Mouse (Mus musculus) thymus, adult 2 months (tissue): ENCODE data around the gene Ndufb10. TPM values are rescaled to one million over a fixed set of nuclear protein-coding genes. Genes with fewer than 3 reads are reported as not detected.

ENCODE experiments used
- DNase-seq: peaks from one replicate; pipeline ENCODE4 v3.0.0; 2021
- H3K27ac ChIP-seq: fragments of 200-500 bp; 2 replicates; pipeline ENCODE4 v1.5.1; 2012; ENCODE audit warnings: low read length, control low read depth; ENCODE audit not compliant: control insufficient read depth, insufficient read depth
- H3K27me3 ChIP-seq: fragments of 200-500 bp; 2 replicates; pipeline ENCODE4 v1.6.1; 2012; ENCODE audit warnings: mild to moderate bottlenecking, low read length, moderate library complexity, mixed read lengths; ENCODE audit not compliant: control insufficient read depth, insufficient read depth
- H3K36me3 ChIP-seq: fragments of 200-500 bp; 2 replicates; pipeline ENCODE4 v1.6.1; 2012; ENCODE audit warnings: mild to moderate bottlenecking, low read length, moderate library complexity; ENCODE audit not compliant: control insufficient read depth, insufficient read depth
- H3K4me1 ChIP-seq: fragments of 200-500 bp; replicated peaks from 2 replicates; pipeline ENCODE4 v1.6.1; 2012; ENCODE audit warnings: low read length; ENCODE audit not compliant: control insufficient read depth, insufficient read depth
- H3K4me3 ChIP-seq: fragments of 200-500 bp; 2 replicates; pipeline ENCODE4 v1.5.1; 2012; ENCODE audit warnings: mild to moderate bottlenecking, low read length, control low read depth, moderate library complexity; ENCODE audit not compliant: control insufficient read depth, insufficient read depth
- CTCF ChIP-seq: fragments of 200-500 bp; IDR thresholded peaks from 2 replicates; pipeline ENCODE4 v1.5.1; 2012; ENCODE audit warnings: mild to moderate bottlenecking, control low read depth, low read length, moderate library complexity, borderline replicate concordance; ENCODE audit not compliant: control insufficient read depth, poor library complexity, insufficient read depth; ENCODE audit errors: extremely low read depth
- POLR2A ChIP-seq: fragments of 200-500 bp; IDR thresholded peaks from 2 replicates; pipeline ENCODE4 v1.6.1; 2012; ENCODE audit warnings: mild to moderate bottlenecking, low read length, control low read depth, moderate library complexity; ENCODE audit not compliant: control insufficient read depth, poor library complexity, insufficient read depth; ENCODE audit errors: extremely low read depth
- WGBS: fragments of 180-500 bp; shearing (Covaris S2); methylation state at CpG from one replicate; pipeline ENCODE4 v1.1.7; 2018; 5-methylcytosine and 5-hydroxymethylcytosine counted together
- polyA plus RNA-seq: library from polyadenylated mRNA; depleted of rRNA; stranded (reverse); fragments of >200 nt; gene quantifications from 2 replicates; pipeline ENCODE4 v1.2.3, GENCODE M21; 2012

Ndufb10 gene
- polyA plus RNA-seq, 1 experiment = 291 TPM

DNA sequence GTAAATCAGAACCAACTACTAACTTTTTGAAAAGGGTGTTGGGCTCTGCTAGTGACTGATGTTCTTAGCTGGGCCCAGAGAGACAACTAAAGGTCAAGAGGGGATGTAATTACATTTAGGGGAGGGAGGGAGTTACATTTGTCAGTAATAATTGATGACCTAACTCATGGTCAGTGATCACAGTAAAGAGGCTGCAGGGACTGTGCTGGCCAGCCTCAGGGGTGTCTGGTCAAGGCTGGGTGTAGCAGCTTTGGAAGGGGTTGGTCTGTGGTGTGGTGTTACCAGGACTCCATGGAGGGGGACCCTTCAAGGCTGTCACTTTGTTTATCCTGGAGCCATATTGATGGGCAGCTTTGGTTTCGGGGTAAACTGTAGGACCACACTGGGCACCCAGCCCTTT is 33.1 kb upstream of the Ndufb10 start:
- no peak for TF ChIP-seq POLR2A
- no peak for TF ChIP-seq CTCF
- WGBS = 100% methylated on average over 1 of the region's 1 CpGs
- H3K4me1 ChIP-seq = peaks cover 9% of the 10 kb centered on the region
- no peak for DNase-seq
- no peak overlapping the region for H3K4me3 ChIP-seq
- H3K36me3 ChIP-seq = no peaks in the 10 kb centered on the region
- peaks cover 14% of the 10 kb centered on the region; the same call in 1 of the 2 replicates for H3K27me3 ChIP-seq
- H3K27ac ChIP-seq = no peak overlapping the region

DNA sequence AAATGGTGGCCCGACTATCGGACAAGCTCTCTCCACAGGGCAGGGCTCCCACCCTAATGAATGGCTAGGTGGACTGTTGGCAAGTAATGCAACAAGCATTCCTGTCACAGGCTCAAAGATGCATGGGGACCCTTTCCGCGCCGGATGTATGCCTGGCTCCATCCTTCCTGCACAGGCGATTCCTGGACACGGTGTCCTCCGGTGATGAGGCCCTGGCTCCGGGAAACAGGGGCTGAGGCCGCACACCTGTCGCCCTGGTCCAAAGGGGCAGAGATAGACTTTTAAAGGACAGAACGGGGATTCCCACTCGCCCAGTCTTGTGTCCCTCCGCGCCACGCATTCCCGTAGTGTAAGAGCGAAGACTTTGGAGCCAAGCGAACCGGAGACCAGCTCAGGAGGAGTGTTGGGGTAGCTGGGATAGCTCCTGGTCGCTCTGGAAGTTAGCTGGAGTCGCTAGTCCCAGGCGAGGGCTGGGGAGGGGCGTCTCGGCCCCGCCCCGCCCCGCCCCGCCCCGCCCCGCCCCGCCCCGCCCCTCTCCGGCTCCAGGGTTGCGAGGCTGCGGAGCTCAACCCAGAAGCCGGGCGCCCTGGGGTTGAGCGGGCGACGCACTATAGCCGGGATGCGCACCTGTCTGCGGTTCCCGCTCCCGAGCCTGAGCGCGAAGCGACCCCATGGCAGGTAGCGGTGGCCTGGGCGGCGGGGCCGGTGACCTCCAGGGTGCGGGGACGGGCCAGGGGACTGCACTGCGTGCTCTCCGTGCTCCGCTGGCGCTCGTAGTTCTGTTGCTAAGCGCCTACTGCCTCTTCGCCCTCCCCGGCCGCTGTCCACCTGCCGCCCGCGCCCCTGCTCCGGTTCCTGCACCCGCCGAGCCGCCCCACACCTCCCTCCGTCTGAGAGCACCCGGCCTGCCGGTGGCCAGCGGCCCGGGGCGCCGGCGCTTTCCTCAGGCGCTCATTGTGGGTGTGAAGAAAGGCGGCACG is 28.4 kb upstream of the Ndufb10 start, which contains the start of gene Hs3st6:
TSS of gene Hs3st6 (plus strand) at position 574 of the 980 bp plus-strand sequence.
- Histone ChIP-seq H3K4me1 (peaks cover 11% of the 10 kb centered on the region), H3K4me3 (peak within 1 kb of the TSS; percentile 36), H3K27ac (no peak within 1 kb of the TSS), H3K27me3 (peaks cover 21% of the 10 kb centered on the region; the same call in 1 of the 2 replicates), H3K36me3 (no peaks in the 10 kb centered on the region)
- WGBS = 2% methylated on average over 79 of the region's 82 CpGs
- peak; percentile 17 for DNase-seq
- TF ChIP-seq CTCF (no peak), POLR2A (no peak)

DNA sequence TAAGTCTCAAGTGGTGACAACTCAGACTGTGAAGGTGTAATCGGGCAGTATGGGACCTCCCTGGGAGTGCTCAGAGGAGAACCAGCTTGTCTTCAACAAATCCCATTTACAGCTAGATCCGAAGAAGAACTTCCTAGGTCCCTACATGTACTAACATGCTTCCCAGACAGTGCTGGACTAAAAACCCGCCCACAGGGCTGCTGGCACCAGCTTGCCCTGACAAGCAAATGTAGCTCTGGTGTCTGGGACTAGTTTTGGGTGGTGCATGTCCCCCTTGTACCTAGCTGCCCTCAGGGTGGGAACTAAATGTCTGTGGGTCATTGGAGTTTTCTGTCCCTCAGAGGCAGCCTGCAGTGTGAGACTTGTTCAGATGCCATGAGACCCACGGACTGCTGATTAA is 27.2 kb upstream of the Ndufb10 start:
- WGBS = 36% methylated on average over 4 of the region's 4 CpGs
- H3K4me1 ChIP-seq = peaks cover 11% of the 10 kb centered on the region
- TF ChIP-seq POLR2A = no peak
- no peak for TF ChIP-seq CTCF
- H3K27ac ChIP-seq = no peak overlapping the region
- H3K36me3 ChIP-seq = no peaks in the 10 kb centered on the region
- H3K27me3 ChIP-seq = peaks cover 21% of the 10 kb centered on the region; the same call in 1 of the 2 replicates
- H3K4me3 ChIP-seq = no peak overlapping the region
- no peak for DNase-seq

DNA sequence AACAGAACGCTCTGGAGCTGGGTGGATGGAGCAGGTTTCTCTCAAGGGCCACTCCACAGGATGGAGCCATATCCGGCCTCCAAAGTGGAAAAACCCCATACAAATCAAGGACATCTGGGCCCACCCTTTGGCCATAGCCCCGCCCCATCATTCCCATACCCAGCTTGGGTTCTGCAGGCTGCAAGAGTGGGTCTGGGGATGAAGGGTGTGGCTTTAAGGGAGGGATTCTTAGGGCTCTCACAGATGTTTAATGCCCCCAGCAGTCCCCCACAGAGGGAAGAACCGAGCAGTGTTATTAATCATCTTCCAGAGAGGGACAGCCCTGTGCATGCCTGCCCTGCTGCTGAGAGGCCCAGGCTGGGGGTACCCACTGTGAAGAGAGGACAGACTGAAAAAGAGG is 22.7 kb upstream of the Ndufb10 start:
- Histone ChIP-seq H3K27ac (no peak overlapping the region), H3K4me1 (no peaks in the 10 kb centered on the region), H3K4me3 (no peak overlapping the region), H3K36me3 (no peaks in the 10 kb centered on the region), H3K27me3 (peaks cover 7% of the 10 kb centered on the region; the same call in 1 of the 2 replicates)
- DNase-seq = no peak
- no peak for TF ChIP-seq POLR2A
- TF ChIP-seq CTCF = no peak
- WGBS = 79% methylated on average over 4 of the region's 4 CpGs

DNA sequence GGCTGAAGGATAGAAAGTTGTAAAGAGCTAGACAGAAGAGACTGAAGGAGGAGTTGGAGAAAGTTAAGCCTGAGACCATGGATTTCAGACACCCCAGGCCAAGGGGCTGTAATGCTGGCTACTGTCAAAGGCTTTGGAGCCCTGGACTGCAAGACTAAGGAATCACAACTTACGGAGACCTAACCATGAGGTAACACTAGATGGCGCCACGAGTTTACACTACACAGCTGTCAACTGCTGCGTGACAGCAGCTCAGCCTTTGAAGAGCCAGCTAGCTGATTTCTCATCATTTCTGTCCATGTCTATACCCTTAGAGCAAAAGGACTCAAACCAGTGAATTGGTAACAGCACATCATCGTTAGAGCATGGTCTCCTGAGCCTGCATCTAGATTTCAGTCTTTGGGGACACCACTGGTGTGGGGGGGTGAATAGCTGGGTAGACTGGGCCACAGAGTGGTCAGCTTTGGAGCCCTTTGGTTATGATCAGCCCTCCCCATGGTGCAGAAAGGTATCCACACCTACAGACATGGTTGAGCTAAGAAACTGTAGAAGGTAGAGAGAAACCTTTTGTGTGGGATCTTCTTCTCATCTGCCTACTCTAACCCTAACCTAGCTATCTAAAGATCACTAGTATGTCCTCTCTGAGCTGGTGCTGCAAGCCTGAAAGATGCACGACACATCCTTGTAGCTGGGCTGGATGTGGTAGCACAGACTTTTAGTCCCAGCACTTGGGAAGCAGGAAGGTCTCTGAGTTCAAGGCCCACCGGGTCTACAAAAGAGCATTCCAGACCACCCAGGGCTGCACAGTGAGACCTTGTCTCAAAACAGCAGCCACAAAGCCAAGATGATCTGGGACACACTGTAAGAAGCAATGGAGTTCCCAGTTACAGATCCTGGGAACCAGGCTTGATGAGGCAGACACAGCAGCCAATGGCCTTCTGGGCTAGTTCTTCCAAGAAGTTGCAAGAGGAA is 21.5 kb upstream of the Ndufb10 start:
- H3K27me3 ChIP-seq = peaks cover 4% of the 10 kb centered on the region; the same call in 1 of the 2 replicates
- WGBS = 26% methylated on average over 7 of the region's 7 CpGs
- no peaks in the 10 kb centered on the region for H3K4me1 ChIP-seq
- H3K4me3 ChIP-seq = no peak overlapping the region
- no peak overlapping the region for H3K27ac ChIP-seq
- H3K36me3 ChIP-seq = no peaks in the 10 kb centered on the region
- DNase-seq = peak; percentile 78
- TF ChIP-seq CTCF (no peak), POLR2A (no peak)

DNA sequence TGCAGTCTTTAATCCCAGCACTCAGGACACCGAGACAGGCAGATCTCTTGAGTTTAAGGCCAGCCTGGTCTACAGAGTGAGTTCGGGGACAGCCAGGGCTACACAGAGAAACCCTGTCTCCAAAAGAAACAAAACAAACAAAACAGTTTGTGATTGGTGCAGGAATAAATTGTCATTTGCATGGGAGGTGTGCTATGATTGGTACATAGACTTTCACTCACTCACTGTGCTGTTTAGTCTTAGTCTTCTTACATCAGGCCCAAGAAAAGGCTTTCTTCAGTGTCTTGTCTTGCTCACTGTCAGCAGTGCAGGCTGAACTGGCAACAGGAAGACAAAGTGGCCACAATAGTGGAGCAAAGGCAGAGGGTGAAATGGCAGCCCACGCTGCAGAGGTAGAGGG is 20.1 kb upstream of the Ndufb10 start:
- H3K27me3 ChIP-seq = no peaks in the 10 kb centered on the region
- H3K27ac ChIP-seq = no peak overlapping the region
- no peak for DNase-seq
- H3K4me3 ChIP-seq = no peak overlapping the region
- TF ChIP-seq POLR2A = no peak
- no peak for TF ChIP-seq CTCF
- no peaks in the 10 kb centered on the region; the same call in 1 of the 2 replicates for H3K36me3 ChIP-seq
- no peaks in the 10 kb centered on the region for H3K4me1 ChIP-seq
- 82% methylated on average over 3 of the region's 3 CpGs for whole genome bisulfite sequencing

DNA sequence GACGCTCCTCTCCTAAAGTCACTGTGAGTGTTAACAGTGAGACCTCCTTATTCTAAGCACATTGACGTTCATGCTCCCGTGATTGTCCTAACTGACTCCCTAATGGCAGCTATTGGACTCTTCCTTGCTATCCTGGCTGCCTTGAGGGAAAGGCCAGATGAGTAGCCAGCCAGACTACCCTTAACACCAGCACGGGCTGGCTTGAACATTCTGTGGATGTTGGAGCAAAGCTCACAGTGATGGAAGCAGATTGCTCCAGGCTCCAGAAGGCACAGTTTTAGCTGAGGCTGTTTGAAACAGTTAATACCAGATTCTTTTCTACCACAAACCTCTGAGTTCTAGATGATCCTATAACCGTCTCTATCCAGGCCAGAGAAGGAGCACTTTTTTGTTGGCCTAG is 19.6 kb upstream of the Ndufb10 start:
- 89% methylated on average over 5 of the region's 5 CpGs for WGBS
- no peak overlapping the region for H3K4me3 ChIP-seq
- no peaks in the 10 kb centered on the region; the same call in 1 of the 2 replicates for H3K36me3 ChIP-seq
- TF ChIP-seq CTCF (no peak), POLR2A (no peak)
- H3K4me1 ChIP-seq = no peaks in the 10 kb centered on the region
- H3K27me3 ChIP-seq = no peaks in the 10 kb centered on the region
- no peak overlapping the region for H3K27ac ChIP-seq
- no peak for DNase-seq
